Mouse (Mus musculus): ENCODE results near the gene Capn1.

The Capn1 gene

GRCm38 (mm10) chr19:5989585-5989984 lies 26.1 kb downstream of the Capn1 start:
- DNase-seq (ENCODE audit: low read depth) = no peak

GRCm38 (mm10) chr19:5988815-5989452 lies 26.8 kb downstream of the Capn1 start:
- no peak for DNase-seq (ENCODE audit: low read depth)

GRCm38 (mm10) chr19:5988027-5988814 lies 27.5 kb downstream of the Capn1 start:
- DNase-seq (ENCODE audit: low read depth) = no peak

- DNase-seq (ENCODE audit: low read depth) = no peak
These were observed 29.7 kb downstream of the Capn1 start, which contains the start of gene Slc22a20 for GRCm38 (mm10) chr19:5986043-5986442. Slc22a20 (minus strand) TSS chr19:5986143.

- no peak for DNase-seq (ENCODE audit: low read depth)
These were observed 35.2 kb downstream of the Capn1 start for GRCm38 (mm10) chr19:5980477-5980876.

GRCm38 (mm10) chr19:5977717-5978116 lies 38.0 kb downstream of the Capn1 start:
- no peak for DNase-seq (ENCODE audit: low read depth)

- DNase-seq (ENCODE audit: low read depth) = no peak
These were observed 40.0 kb downstream of the Capn1 start for GRCm38 (mm10) chr19:5975676-5976075.

- no peak for DNase-seq (ENCODE audit: low read depth)
These were observed 40.6 kb downstream of the Capn1 start for GRCm38 (mm10) chr19:5975112-5975511.

- no peak for DNase-seq (ENCODE audit: low read depth)
These were observed 48.0 kb downstream of the Capn1 start for GRCm38 (mm10) chr19:5967664-5968063.

GRCm38 (mm10) chr19:5966786-5967185 lies 48.9 kb downstream of the Capn1 start:
- no peak for DNase-seq (ENCODE audit: low read depth)

GRCm38 (mm10) chr19:5965910-5966309 lies 49.8 kb downstream of the Capn1 start:
- no peak for DNase-seq (ENCODE audit: low read depth)

- peak; percentile 83 for DNase-seq (ENCODE audit: low read depth)
These were observed 50.4 kb downstream of the Capn1 start for GRCm38 (mm10) chr19:5965280-5965679.

GRCm38 (mm10) chr19:5964804-5965203 lies 50.9 kb downstream of the Capn1 start:
- no peak for DNase-seq (ENCODE audit: low read depth)

- DNase-seq (ENCODE audit: low read depth) = peak; percentile 80
These were observed 51.7 kb downstream of the Capn1 start, which contains the start of gene Pola2 for GRCm38 (mm10) chr19:5963883-5964562. Pola2 (minus strand) TSS chr19:5964202.

- no peak for DNase-seq (ENCODE audit: low read depth)
These were observed 53.0 kb downstream of the Capn1 start for GRCm38 (mm10) chr19:5962651-5963050.

- no peak for DNase-seq (ENCODE audit: low read depth)
These were observed 58.3 kb downstream of the Capn1 start for GRCm38 (mm10) chr19:5957371-5957770.

GRCm38 (mm10) chr19:5956685-5957084 lies 59.0 kb downstream of the Capn1 start:
- peak; percentile 80 for DNase-seq (ENCODE audit: low read depth)

GRCm38 (mm10) chr19:5955704-5956670 lies 59.7 kb downstream of the Capn1 start:
- DNase-seq (ENCODE audit: low read depth) = no peak

GRCm38 (mm10) chr19:5954936-5955335 lies 60.8 kb downstream of the Capn1 start:
- DNase-seq (ENCODE audit: low read depth) = no peak

GRCm38 (mm10) chr19:5954031-5954710 lies 61.5 kb downstream of the Capn1 start:
- no peak for DNase-seq (ENCODE audit: low read depth)

GRCm38 (mm10) chr19:5953201-5953770 lies 62.4 kb downstream of the Capn1 start:
- no peak for DNase-seq (ENCODE audit: low read depth)

Measured in c-Kit-positive CD71-negative TER-119-negative erythroid progenitor cells, embryonic 14.5 days (primary cell).